Mouse (Mus musculus) testis, adult 2 months (tissue): ENCODE measurements at regions not wholly inside any gene's neighbourhood (a gene's known extent, or its start where the extent isn't known, plus 50 kb on each side); places are given as distances from the start of the nearest gene placed in this dataset.

Experiments
- H3K27ac ChIP-seq: fragments of 200-500 bp; 2 replicates; pipeline ENCODE4 v1.5.1; 2012; ENCODE audit warnings: low read depth, low read length; ENCODE audit not compliant: control insufficient read depth, insufficient read depth
- H3K27me3 ChIP-seq: fragments of 200-500 bp; 2 replicates; pipeline ENCODE4 v1.6.1; 2012; ENCODE audit warnings: mild to moderate bottlenecking, low read length, moderate library complexity; ENCODE audit not compliant: control insufficient read depth, insufficient read depth
- H3K36me3 ChIP-seq: fragments of 200-500 bp; 2 replicates; pipeline ENCODE4 v1.6.1; 2012; ENCODE audit warnings: mild to moderate bottlenecking, low read length; ENCODE audit not compliant: control insufficient read depth, insufficient read depth
- H3K4me1 ChIP-seq: fragments of 200-500 bp; 2 replicates; pipeline ENCODE4 v1.6.1; 2012; ENCODE audit warnings: low read length; ENCODE audit not compliant: control insufficient read depth, insufficient read depth
- H3K4me3 ChIP-seq: fragments of 200-500 bp; 2 replicates; pipeline ENCODE4 v1.5.1; 2012; ENCODE audit warnings: low read depth, mild to moderate bottlenecking, low read length, moderate library complexity, mixed read lengths; ENCODE audit not compliant: control insufficient read depth
- CTCF ChIP-seq: fragments of 200-500 bp; IDR thresholded peaks from 2 replicates; pipeline ENCODE4 v1.5.1; 2012; ENCODE audit warnings: low read depth, mild to moderate bottlenecking, inconsistent platforms, low read length, moderate library complexity; ENCODE audit not compliant: control insufficient read depth, insufficient read depth, insufficient replicate concordance
- POLR2A ChIP-seq: fragments of 200-500 bp; IDR thresholded peaks from 2 replicates; pipeline ENCODE4 v1.6.1; 2012; ENCODE audit warnings: low read depth, mild to moderate bottlenecking, inconsistent platforms, low read length, moderate library complexity; ENCODE audit not compliant: control insufficient read depth

- H3K4me1 ChIP-seq: no peaks in the 10 kb centered on the region; the same call in 1 of the 2 replicates
- no peak overlapping the region for H3K4me3 ChIP-seq
- no peaks in the 10 kb centered on the region for H3K36me3 ChIP-seq
- no peaks in the 10 kb centered on the region for H3K27me3 ChIP-seq
- TF ChIP-seq CTCF (no peak), POLR2A (no peak)
- no peak overlapping the region for H3K27ac ChIP-seq
Observed at GRCm38 (mm10) chr7:36945024-36945815, 247.3 kb downstream of the Tshz3 start.

GRCm38 (mm10) chr7:36949511-36949910, 251.6 kb downstream of the Tshz3 start:
- no peaks in the 10 kb centered on the region for H3K4me1 ChIP-seq
- H3K27me3 ChIP-seq: no peaks in the 10 kb centered on the region
- no peak overlapping the region for H3K4me3 ChIP-seq
- TF ChIP-seq CTCF (no peak), POLR2A (no peak)
- no peak overlapping the region for H3K27ac ChIP-seq
- H3K36me3 ChIP-seq: no peaks in the 10 kb centered on the region

DNA sequence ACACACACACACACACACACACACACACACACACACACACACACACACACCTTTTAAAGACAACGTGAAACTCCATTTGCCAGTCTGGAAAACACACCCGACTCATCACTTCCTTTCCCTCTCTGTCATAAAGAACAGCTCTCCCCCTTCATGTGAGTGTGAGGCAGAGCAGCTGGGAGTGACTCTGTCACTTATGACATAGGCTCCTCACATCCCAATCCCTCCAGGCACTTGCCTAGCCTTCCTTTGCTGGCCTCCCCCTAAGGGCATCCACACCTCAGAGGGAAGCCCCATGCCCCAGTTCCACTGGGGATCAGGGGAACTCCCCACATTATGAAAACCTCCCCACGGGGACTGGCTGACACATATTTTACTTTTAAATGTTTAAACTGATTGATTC, 257.5 kb downstream of the Tshz3 start:
- no peaks in the 10 kb centered on the region for H3K4me1 ChIP-seq
- H3K4me3 ChIP-seq: no peak overlapping the region
- no peak overlapping the region for H3K27ac ChIP-seq
- no peaks in the 10 kb centered on the region for H3K27me3 ChIP-seq
- TF ChIP-seq CTCF: no peak
- no peak for TF ChIP-seq POLR2A
- no peaks in the 10 kb centered on the region for H3K36me3 ChIP-seq

DNA sequence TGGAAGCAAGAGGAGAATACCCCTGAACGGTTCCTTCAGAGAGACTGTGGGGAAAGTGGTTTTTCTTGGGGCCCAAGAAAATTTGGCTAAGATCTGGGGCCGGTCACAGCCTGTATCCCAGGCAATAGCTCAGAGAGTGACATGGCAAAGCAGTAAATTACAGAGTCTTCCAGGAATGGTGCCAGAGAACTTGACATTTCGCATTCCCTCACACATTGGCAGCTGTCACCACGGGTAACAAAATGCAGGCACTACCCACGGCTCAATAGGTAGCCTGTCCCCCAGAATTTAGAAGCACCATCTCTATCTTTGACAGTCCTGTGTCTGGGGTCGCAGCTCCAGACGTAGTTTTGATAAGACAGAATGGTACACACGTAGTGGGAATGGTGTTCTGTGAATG, 260.3 kb downstream of the Tshz3 start:
- H3K4me3 ChIP-seq: no peak overlapping the region
- TF ChIP-seq POLR2A: no peak
- no peak for TF ChIP-seq CTCF
- H3K27me3 ChIP-seq: no peaks in the 10 kb centered on the region
- H3K4me1 ChIP-seq: no peaks in the 10 kb centered on the region
- no peaks in the 10 kb centered on the region for H3K36me3 ChIP-seq
- no peak overlapping the region for H3K27ac ChIP-seq

DNA sequence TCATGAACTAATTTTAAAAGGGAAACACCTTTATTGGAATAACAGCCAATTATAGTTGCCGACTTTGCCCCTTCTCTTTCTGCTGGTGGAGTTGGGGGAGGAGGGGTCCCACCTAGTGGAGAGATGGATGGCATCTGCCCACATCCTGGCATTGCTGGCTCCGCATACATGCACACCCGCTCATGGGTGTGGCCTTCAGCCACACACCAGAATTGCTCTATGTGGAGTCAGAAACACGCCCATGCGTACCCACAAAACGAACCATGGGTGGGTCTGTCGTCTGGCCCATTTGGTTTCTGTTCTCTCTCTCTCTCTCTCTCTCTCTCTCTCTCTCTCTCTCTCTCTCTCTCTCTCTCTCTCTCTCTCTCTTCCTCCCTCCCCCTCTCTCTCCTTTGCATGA, 273.9 kb downstream of the Tshz3 start:
- H3K4me1 ChIP-seq: no peaks in the 10 kb centered on the region
- H3K4me3 ChIP-seq: no peak overlapping the region
- H3K27ac ChIP-seq: no peak overlapping the region
- no peaks in the 10 kb centered on the region for H3K27me3 ChIP-seq
- no peaks in the 10 kb centered on the region for H3K36me3 ChIP-seq
- no peak for TF ChIP-seq CTCF

GRCm38 (mm10) chr7:36973654-36974320, 275.9 kb downstream of the Tshz3 start:
- H3K4me3 ChIP-seq: no peak overlapping the region
- H3K27me3 ChIP-seq: no peaks in the 10 kb centered on the region
- no peaks in the 10 kb centered on the region for H3K4me1 ChIP-seq
- no peaks in the 10 kb centered on the region for H3K36me3 ChIP-seq
- no peak overlapping the region for H3K27ac ChIP-seq
- no peak for TF ChIP-seq CTCF
- no peak for TF ChIP-seq POLR2A

- Histone ChIP-seq H3K4me1 (no peaks in the 10 kb centered on the region), H3K36me3 (no peaks in the 10 kb centered on the region), H3K27me3 (no peaks in the 10 kb centered on the region), H3K27ac (no peak overlapping the region), H3K4me3 (no peak overlapping the region)
- TF ChIP-seq CTCF (peak; percentile 7; the same call in 1 of the 2 replicates), POLR2A (no peak)
Observed at GRCm38 (mm10) chr7:36974573-36974972, 276.7 kb downstream of the Tshz3 start.

DNA sequence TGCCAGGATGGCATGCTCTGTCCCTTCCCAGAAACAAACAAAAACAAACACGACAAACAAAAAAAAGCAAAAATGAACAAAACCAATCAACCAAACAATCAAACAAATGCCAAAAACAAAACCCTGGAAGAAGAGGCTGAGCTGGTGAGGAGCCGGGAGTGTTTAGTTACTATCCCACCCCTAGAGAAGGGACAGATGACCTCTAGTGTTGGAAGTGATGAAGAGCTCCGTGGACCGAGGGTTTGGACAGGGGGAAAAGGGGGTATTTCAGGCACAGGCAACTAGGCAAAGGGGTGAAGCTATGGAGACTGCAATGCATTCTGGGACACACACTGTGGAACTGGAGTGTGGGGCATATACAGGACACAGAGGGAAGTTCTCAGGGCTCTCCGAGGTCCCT, 277.6 kb downstream of the Tshz3 start:
- Histone ChIP-seq H3K27me3 (no peaks in the 10 kb centered on the region), H3K4me1 (no peaks in the 10 kb centered on the region), H3K27ac (no peak overlapping the region), H3K36me3 (no peaks in the 10 kb centered on the region), H3K4me3 (no peak overlapping the region)
- TF ChIP-seq CTCF: no peak
- TF ChIP-seq POLR2A: no peak
